Mouse (Mus musculus): ENCODE data around the gene Tmem45a. TPM values are rescaled to one million over a fixed set of nuclear protein-coding genes. Genes with fewer than 3 reads are reported as not detected.

The Tmem45a gene
- polyA plus RNA-seq, 1 experiment from 2014 or later: 22.5 TPM

GRCm38 (mm10) chr16:56873410-56873809 lies 12.6 kb downstream of the Tmem45a start:
- H3K27ac ChIP-seq (ENCODE audit: low read depth, low read length): no peak overlapping the region
- no peak for ATAC-seq (ENCODE audit: low FRiP score, low TSS enrichment)
- H3K9me3 ChIP-seq (ENCODE audit: control insufficient read depth, low read length): no peaks in the 10 kb centered on the region
- 56% methylated on average over 2 of the region's 2 CpGs for WGBS
- H3K4me3 ChIP-seq (ENCODE audit: low read length): no peak overlapping the region
- no peak overlapping the region for H3K4me2 ChIP-seq (replicated peaks; ENCODE audit: low read depth, low read length)
- no peaks in the 10 kb centered on the region for H3K36me3 ChIP-seq (ENCODE audit: control insufficient read depth, insufficient read depth, low read length)
- H3K4me1 ChIP-seq (ENCODE audit: control insufficient read depth, insufficient read depth, low read length): no peaks in the 10 kb centered on the region
- no peak overlapping the region for H3K9ac ChIP-seq (ENCODE audit: low read depth, low read length)
- H3K27me3 ChIP-seq (ENCODE audit: control insufficient read depth, insufficient read depth, low read length): no peaks in the 10 kb centered on the region

DNA sequence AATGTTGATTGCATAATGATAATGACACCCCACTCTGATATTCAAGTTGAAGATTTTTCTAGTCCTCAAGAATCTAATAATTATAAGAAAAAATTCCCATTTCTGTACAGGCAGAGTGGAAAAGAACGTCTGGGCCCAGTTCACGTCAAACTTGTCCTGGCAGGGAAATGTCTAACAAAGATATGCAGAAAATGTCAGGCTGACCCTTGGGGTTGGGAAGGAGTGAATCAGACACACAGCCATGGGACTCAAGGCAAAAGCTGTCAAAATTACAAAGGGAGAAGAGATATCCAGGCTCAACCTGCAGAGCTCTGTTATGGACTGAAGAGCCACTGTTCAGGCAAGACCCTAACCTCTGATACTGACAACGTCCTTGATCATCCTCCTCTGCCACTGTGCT lies 15.5 kb downstream of the Tmem45a start:
- no peak overlapping the region for H3K27ac ChIP-seq (ENCODE audit: low read depth, low read length)
- 79% methylated on average over 3 of the region's 3 CpGs for WGBS
- ATAC-seq (ENCODE audit: low FRiP score, low TSS enrichment): no peak

GRCm38 (mm10) chr16:56868361-56868760 lies 17.6 kb downstream of the Tmem45a start:
- no peaks in the 10 kb centered on the region for H3K9me3 ChIP-seq (ENCODE audit: control insufficient read depth, low read length)
- WGBS: 81% methylated on average over 5 of the region's 5 CpGs
- H3K9ac ChIP-seq (ENCODE audit: low read depth, low read length): no peak overlapping the region
- no peaks in the 10 kb centered on the region for H3K27me3 ChIP-seq (ENCODE audit: control insufficient read depth, insufficient read depth, low read length)
- H3K4me2 ChIP-seq (replicated peaks; ENCODE audit: low read depth, low read length): no peak overlapping the region
- H3K27ac ChIP-seq (ENCODE audit: low read depth, low read length): no peak overlapping the region
- H3K36me3 ChIP-seq (ENCODE audit: control insufficient read depth, insufficient read depth, low read length): no peaks in the 10 kb centered on the region
- no peaks in the 10 kb centered on the region for H3K4me1 ChIP-seq (ENCODE audit: control insufficient read depth, insufficient read depth, low read length)
- ATAC-seq (ENCODE audit: low FRiP score, low TSS enrichment): no peak
- H3K4me3 ChIP-seq (ENCODE audit: low read length): no peak overlapping the region

More for the DNA sequence above, 15.5 kb downstream of the Tmem45a start:
- Histone ChIP-seq H3K9me3 (ENCODE audit: control insufficient read depth, low read length) (no peaks in the 10 kb centered on the region), H3K27me3 (ENCODE audit: control insufficient read depth, insufficient read depth, low read length) (no peaks in the 10 kb centered on the region), H3K36me3 (ENCODE audit: control insufficient read depth, insufficient read depth, low read length) (no peaks in the 10 kb centered on the region), H3K9ac (ENCODE audit: low read depth, low read length) (no peak overlapping the region), H3K4me2 (replicated peaks; ENCODE audit: low read depth, low read length) (no peak overlapping the region), H3K4me3 (ENCODE audit: low read length) (no peak overlapping the region), H3K4me1 (ENCODE audit: control insufficient read depth, insufficient read depth, low read length) (no peaks in the 10 kb centered on the region)

DNA sequence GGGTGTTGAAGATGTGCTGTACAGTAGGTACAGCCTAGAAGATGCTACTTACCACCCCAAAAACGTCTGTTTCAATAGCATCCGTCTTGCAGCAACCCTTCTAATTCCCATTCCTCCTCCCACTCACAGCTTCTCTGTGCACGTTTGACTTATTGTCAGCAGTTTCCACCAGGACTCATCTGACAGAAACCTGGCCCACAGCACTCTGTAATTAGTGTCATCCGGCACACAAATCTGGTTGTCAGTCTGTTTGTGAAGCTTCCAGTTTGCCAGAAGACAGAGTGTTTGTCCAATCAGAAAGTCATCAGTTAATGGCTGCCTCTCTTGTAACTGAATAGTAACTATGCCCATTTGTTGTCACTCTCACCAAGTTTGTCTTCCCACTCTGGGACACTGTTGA lies 18.4 kb downstream of the Tmem45a start:
- ATAC-seq (ENCODE audit: low FRiP score, low TSS enrichment): no peak

GRCm38 (mm10) chr16:56852841-56853587 lies 33.0 kb downstream of the Tmem45a start:
- Histone ChIP-seq H3K27ac (ENCODE audit: low read depth, low read length) (no peak overlapping the region; the same call in 1 of the 2 replicates), H3K4me3 (ENCODE audit: low read length) (no peak overlapping the region), H3K36me3 (ENCODE audit: control insufficient read depth, insufficient read depth, low read length) (no peaks in the 10 kb centered on the region), H3K4me2 (replicated peaks; ENCODE audit: low read depth, low read length) (no peak overlapping the region), H3K9me3 (ENCODE audit: control insufficient read depth, low read length) (no peaks in the 10 kb centered on the region), H3K27me3 (ENCODE audit: control insufficient read depth, insufficient read depth, low read length) (no peaks in the 10 kb centered on the region), H3K4me1 (ENCODE audit: control insufficient read depth, insufficient read depth, low read length) (no peaks in the 10 kb centered on the region), H3K9ac (ENCODE audit: low read depth, low read length) (no peak overlapping the region)
- WGBS: 59% methylated on average over 10 of the region's 10 CpGs
- no peak for ATAC-seq (ENCODE audit: low FRiP score, low TSS enrichment)

More for the DNA sequence above, 18.4 kb downstream of the Tmem45a start:
- no peak overlapping the region for H3K4me3 ChIP-seq (ENCODE audit: low read length)
- no peak overlapping the region for H3K4me2 ChIP-seq (replicated peaks; ENCODE audit: low read depth, low read length)
- H3K9ac ChIP-seq (ENCODE audit: low read depth, low read length): no peak overlapping the region
- 47% methylated on average over 4 of the region's 4 CpGs for WGBS
- no peaks in the 10 kb centered on the region for H3K27me3 ChIP-seq (ENCODE audit: control insufficient read depth, insufficient read depth, low read length)
- no peaks in the 10 kb centered on the region for H3K36me3 ChIP-seq (ENCODE audit: control insufficient read depth, insufficient read depth, low read length)
- no peak overlapping the region for H3K27ac ChIP-seq (ENCODE audit: low read depth, low read length)
- H3K4me1 ChIP-seq (ENCODE audit: control insufficient read depth, insufficient read depth, low read length): no peaks in the 10 kb centered on the region
- no peaks in the 10 kb centered on the region for H3K9me3 ChIP-seq (ENCODE audit: control insufficient read depth, low read length)

DNA sequence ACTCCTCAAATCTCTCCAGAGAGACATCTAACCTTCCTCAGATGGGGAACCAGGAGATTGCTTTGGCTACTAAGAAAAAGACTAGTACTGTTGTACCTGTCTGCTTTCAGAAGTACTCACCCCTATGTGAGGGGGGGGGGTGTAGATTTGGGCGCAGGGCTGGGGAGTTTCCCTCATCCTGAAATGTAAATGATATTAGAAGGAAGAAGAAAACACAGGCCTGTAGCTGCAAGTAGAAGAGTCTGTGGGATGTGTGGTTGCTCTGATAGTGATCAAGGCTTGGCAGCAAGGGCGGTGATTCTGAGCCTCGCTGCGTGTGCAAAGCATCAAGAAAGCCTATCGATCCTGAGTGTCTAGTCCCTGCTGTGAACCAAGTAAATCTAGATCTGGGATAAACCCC lies 43.0 kb downstream of the Tmem45a start:
- Histone ChIP-seq H3K27ac (ENCODE audit: low read depth, low read length) (no peak overlapping the region), H3K4me3 (ENCODE audit: low read length) (no peak overlapping the region), H3K9ac (ENCODE audit: low read depth, low read length) (no peak overlapping the region), H3K36me3 (ENCODE audit: control insufficient read depth, insufficient read depth, low read length) (no peaks in the 10 kb centered on the region), H3K4me2 (replicated peaks; ENCODE audit: low read depth, low read length) (no peak overlapping the region), H3K4me1 (ENCODE audit: control insufficient read depth, insufficient read depth, low read length) (no peaks in the 10 kb centered on the region), H3K9me3 (ENCODE audit: control insufficient read depth, low read length) (no peaks in the 10 kb centered on the region), H3K27me3 (ENCODE audit: control insufficient read depth, insufficient read depth, low read length) (no peaks in the 10 kb centered on the region)
- ATAC-seq (ENCODE audit: low FRiP score, low TSS enrichment): no peak
- WGBS: 89% methylated on average over 5 of the region's 5 CpGs

- no peak overlapping the region for H3K27ac ChIP-seq (ENCODE audit: low read depth, low read length)
- WGBS: 93% methylated on average over 1 of the region's 1 CpGs
- H3K4me2 ChIP-seq (replicated peaks; ENCODE audit: low read depth, low read length): no peak overlapping the region
- ATAC-seq (ENCODE audit: low FRiP score, low TSS enrichment): no peak
- no peaks in the 10 kb centered on the region for H3K4me1 ChIP-seq (ENCODE audit: control insufficient read depth, insufficient read depth, low read length)
- H3K4me3 ChIP-seq (ENCODE audit: low read length): no peak overlapping the region
- H3K9ac ChIP-seq (ENCODE audit: low read depth, low read length): no peak overlapping the region
- H3K36me3 ChIP-seq (ENCODE audit: control insufficient read depth, insufficient read depth, low read length): no peaks in the 10 kb centered on the region
- no peaks in the 10 kb centered on the region for H3K9me3 ChIP-seq (ENCODE audit: control insufficient read depth, low read length)
- no peaks in the 10 kb centered on the region for H3K27me3 ChIP-seq (ENCODE audit: control insufficient read depth, insufficient read depth, low read length)
These were observed 52.7 kb downstream of the Tmem45a start for GRCm38 (mm10) chr16:56833312-56833711.

DNA sequence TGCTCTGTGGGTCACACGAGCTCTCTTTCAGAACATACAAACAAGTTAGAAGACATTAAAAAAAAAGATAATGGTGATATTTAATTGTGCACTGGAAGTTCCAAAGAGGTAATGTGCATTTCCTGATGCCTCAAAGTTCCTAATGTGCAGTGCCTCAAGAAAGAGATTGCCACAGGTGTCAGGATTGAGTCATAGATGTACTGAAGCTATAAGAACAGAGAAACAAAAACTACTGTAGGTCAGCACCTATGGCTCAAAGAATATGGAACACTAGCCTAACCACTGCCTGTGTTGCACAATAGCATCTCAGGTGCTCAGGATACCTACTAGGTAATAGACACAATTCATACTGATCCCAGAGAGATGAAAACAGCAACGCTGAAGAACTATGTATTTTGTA lies 54.0 kb downstream of the Tmem45a start:
- H3K4me1 ChIP-seq (ENCODE audit: control insufficient read depth, insufficient read depth, low read length): no peaks in the 10 kb centered on the region
- no peak for ATAC-seq (ENCODE audit: low FRiP score, low TSS enrichment)
- H3K27ac ChIP-seq (ENCODE audit: low read depth, low read length): no peak overlapping the region
- no peaks in the 10 kb centered on the region for H3K36me3 ChIP-seq (ENCODE audit: control insufficient read depth, insufficient read depth, low read length)
- H3K4me2 ChIP-seq (replicated peaks; ENCODE audit: low read depth, low read length): no peak overlapping the region
- WGBS: 90% methylated on average over 2 of the region's 2 CpGs
- H3K9me3 ChIP-seq (ENCODE audit: control insufficient read depth, low read length): no peaks in the 10 kb centered on the region
- H3K9ac ChIP-seq (ENCODE audit: low read depth, low read length): no peak overlapping the region
- no peaks in the 10 kb centered on the region for H3K27me3 ChIP-seq (ENCODE audit: control insufficient read depth, insufficient read depth, low read length)
- H3K4me3 ChIP-seq (ENCODE audit: low read length): no peak overlapping the region

- Histone ChIP-seq H3K36me3 (ENCODE audit: control insufficient read depth, insufficient read depth, low read length) (no peaks in the 10 kb centered on the region), H3K27ac (ENCODE audit: low read depth, low read length) (no peak overlapping the region), H3K4me2 (replicated peaks; ENCODE audit: low read depth, low read length) (no peak overlapping the region), H3K9me3 (ENCODE audit: control insufficient read depth, low read length) (no peaks in the 10 kb centered on the region), H3K9ac (ENCODE audit: low read depth, low read length) (no peak overlapping the region), H3K4me1 (ENCODE audit: control insufficient read depth, insufficient read depth, low read length) (no peaks in the 10 kb centered on the region), H3K4me3 (ENCODE audit: low read length) (no peak overlapping the region), H3K27me3 (ENCODE audit: control insufficient read depth, insufficient read depth, low read length) (no peaks in the 10 kb centered on the region)
- WGBS: 85% methylated on average over 6 of the region's 6 CpGs
- ATAC-seq (ENCODE audit: low FRiP score, low TSS enrichment): no peak
These were observed 84.4 kb downstream of the Tmem45a start for GRCm38 (mm10) chr16:56801370-56802109.
